Mouse (Mus musculus) limb, embryonic 10.5 days (tissue): ENCODE measurements at regions not wholly inside any gene's neighbourhood (a gene's known extent, or its start where the extent isn't known, plus 50 kb on each side); places are given as distances from the start of the nearest gene placed in this dataset.

ENCODE experiments used
- DNase-seq: peaks from one replicate; pipeline ENCODE4 v3.0.0-alpha.2; 2017; ENCODE audit warnings: low spot score
- H3K27ac ChIP-seq: fragments of 300-500 bp; sonication (generic); 2 replicates; pipeline ENCODE4 v1.5.1; 2016; ENCODE audit warnings: mild to moderate bottlenecking
- H3K27me3 ChIP-seq: fragments of 300-500 bp; sonication (generic); 2 replicates; pipeline ENCODE4 v1.6.1; 2016; ENCODE audit warnings: low read depth, mild to moderate bottlenecking; ENCODE audit not compliant: poor library complexity, severe bottlenecking
- H3K36me3 ChIP-seq: fragments of 300-500 bp; sonication (generic); 2 replicates; pipeline ENCODE4 v1.6.1; 2016; ENCODE audit warnings: mild to moderate bottlenecking, moderate library complexity
- H3K4me1 ChIP-seq: fragments of 300-500 bp; sonication (generic); 2 replicates; pipeline ENCODE4 v1.6.1; 2016
- H3K4me3 ChIP-seq: fragments of 300-500 bp; sonication (generic); 2 replicates; pipeline ENCODE4 v1.5.1; 2016; ENCODE audit warnings: mild to moderate bottlenecking, moderate library complexity
- H3K9me3 ChIP-seq: fragments of 300-500 bp; sonication (generic); replicated peaks from 2 replicates; pipeline ENCODE4 v1.6.1; 2016; ENCODE audit warnings: mild to moderate bottlenecking
- WGBS: fragments of 180-500 bp; shearing (Covaris S2); methylation state at CpG from one replicate; pipeline ENCODE4 v1.1.7; 2016; 5-methylcytosine and 5-hydroxymethylcytosine counted together

- Histone ChIP-seq H3K4me1 (no peaks in the 10 kb centered on the region), H3K9me3 (no peaks in the 10 kb centered on the region), H3K27me3 (no peaks in the 10 kb centered on the region), H3K27ac (no peak overlapping the region), H3K4me3 (no peak overlapping the region), H3K36me3 (no peaks in the 10 kb centered on the region)
- DNase-seq = no peak
- 83% methylated on average over 7 of the region's 7 CpGs for WGBS
Observed at GRCm38 (mm10) chr12:9915726-9916140, 345.8 kb downstream of the Osr1 start.

GRCm38 (mm10) chr12:9918026-9918425, 348.1 kb downstream of the Osr1 start:
- H3K4me1 ChIP-seq = no peaks in the 10 kb centered on the region
- no peaks in the 10 kb centered on the region for H3K27me3 ChIP-seq
- WGBS = 93% methylated on average over 4 of the region's 4 CpGs
- H3K9me3 ChIP-seq = no peaks in the 10 kb centered on the region
- no peaks in the 10 kb centered on the region for H3K36me3 ChIP-seq
- no peak overlapping the region for H3K4me3 ChIP-seq
- no peak overlapping the region for H3K27ac ChIP-seq
- no peak for DNase-seq

- Histone ChIP-seq H3K4me1 (no peaks in the 10 kb centered on the region), H3K27me3 (no peaks in the 10 kb centered on the region), H3K4me3 (no peak overlapping the region), H3K27ac (no peak overlapping the region), H3K36me3 (no peaks in the 10 kb centered on the region), H3K9me3 (no peaks in the 10 kb centered on the region)
- DNase-seq = no peak
- WGBS = 71% methylated on average over 3 of the region's 3 CpGs
Observed at GRCm38 (mm10) chr12:9919007-9919406, 349.1 kb downstream of the Osr1 start.

GRCm38 (mm10) chr12:9919433-9919832, 349.5 kb downstream of the Osr1 start:
- H3K27me3 ChIP-seq = no peaks in the 10 kb centered on the region
- H3K27ac ChIP-seq = no peak overlapping the region
- H3K36me3 ChIP-seq = no peaks in the 10 kb centered on the region
- DNase-seq = no peak
- H3K4me3 ChIP-seq = no peak overlapping the region
- WGBS = 81% methylated on average over 4 of the region's 4 CpGs
- no peaks in the 10 kb centered on the region for H3K9me3 ChIP-seq
- H3K4me1 ChIP-seq = no peaks in the 10 kb centered on the region

- no peak for DNase-seq
- Histone ChIP-seq H3K27me3 (no peaks in the 10 kb centered on the region), H3K36me3 (no peaks in the 10 kb centered on the region), H3K4me3 (no peak overlapping the region), H3K9me3 (no peaks in the 10 kb centered on the region), H3K4me1 (no peaks in the 10 kb centered on the region), H3K27ac (no peak overlapping the region)
- WGBS = 91% methylated on average over 2 of the region's 2 CpGs
Observed at GRCm38 (mm10) chr12:9920401-9920800, 350.5 kb downstream of the Osr1 start.

- 93% methylated on average over 2 of the region's 2 CpGs for WGBS
- no peak for DNase-seq
- H3K27ac ChIP-seq = no peak overlapping the region
Observed at GRCm38 (mm10) chr12:9921591-9922198, 351.8 kb downstream of the Osr1 start.

GRCm38 (mm10) chr12:9924561-9924960, 354.6 kb downstream of the Osr1 start:
- 86% methylated on average over 3 of the region's 3 CpGs for WGBS
- no peaks in the 10 kb centered on the region for H3K27me3 ChIP-seq

More at GRCm38 (mm10) chr12:9921591-9922198, 351.8 kb downstream of the Osr1 start:
- Histone ChIP-seq H3K4me1 (no peaks in the 10 kb centered on the region), H3K9me3 (no peaks in the 10 kb centered on the region), H3K36me3 (no peaks in the 10 kb centered on the region), H3K27me3 (no peaks in the 10 kb centered on the region), H3K4me3 (no peak overlapping the region)

GRCm38 (mm10) chr12:9934158-9934557, 364.2 kb downstream of the Osr1 start:
- DNase-seq = no peak
- no peak overlapping the region for H3K27ac ChIP-seq
- 90% methylated on average over 3 of the region's 3 CpGs for WGBS
- no peaks in the 10 kb centered on the region for H3K9me3 ChIP-seq
- H3K4me3 ChIP-seq = no peak overlapping the region
- no peaks in the 10 kb centered on the region for H3K36me3 ChIP-seq
- no peaks in the 10 kb centered on the region for H3K4me1 ChIP-seq
- H3K27me3 ChIP-seq = no peaks in the 10 kb centered on the region

More at GRCm38 (mm10) chr12:9924561-9924960, 354.6 kb downstream of the Osr1 start:
- H3K4me1 ChIP-seq = no peaks in the 10 kb centered on the region
- no peaks in the 10 kb centered on the region for H3K36me3 ChIP-seq
- no peak overlapping the region for H3K27ac ChIP-seq
- H3K9me3 ChIP-seq = no peaks in the 10 kb centered on the region
- H3K4me3 ChIP-seq = no peak overlapping the region
- DNase-seq = no peak

- WGBS = 56% methylated on average over 1 of the region's 1 CpGs
- Histone ChIP-seq H3K4me1 (peaks cover 7% of the 10 kb centered on the region), H3K9me3 (no peaks in the 10 kb centered on the region), H3K36me3 (no peaks in the 10 kb centered on the region), H3K27me3 (no peaks in the 10 kb centered on the region), H3K4me3 (no peak overlapping the region), H3K27ac (no peak overlapping the region)
- no peak for DNase-seq
Observed at GRCm38 (mm10) chr12:9941357-9941756, 371.4 kb downstream of the Osr1 start.

- no peaks in the 10 kb centered on the region for H3K9me3 ChIP-seq
- H3K27me3 ChIP-seq = no peaks in the 10 kb centered on the region
- H3K4me3 ChIP-seq = no peak overlapping the region
- WGBS = 89% methylated on average over 3 of the region's 3 CpGs
- no peak overlapping the region for H3K27ac ChIP-seq
- no peaks in the 10 kb centered on the region for H3K36me3 ChIP-seq
- peaks cover 7% of the 10 kb centered on the region for H3K4me1 ChIP-seq
- no peak for DNase-seq
Observed at GRCm38 (mm10) chr12:9941823-9942222, 371.9 kb downstream of the Osr1 start.

GRCm38 (mm10) chr12:9948784-9949183, 378.9 kb downstream of the Osr1 start:
- no peak for DNase-seq
- H3K9me3 ChIP-seq = no peaks in the 10 kb centered on the region
- H3K36me3 ChIP-seq = no peaks in the 10 kb centered on the region
- H3K4me3 ChIP-seq = no peak overlapping the region
- H3K4me1 ChIP-seq = 0 out of 2 replicates have a peak, but pooled peaks cover 3% of the 10 kb centered on the region
- WGBS = 79% methylated on average over 4 of the region's 4 CpGs
- no peaks in the 10 kb centered on the region for H3K27me3 ChIP-seq
- H3K27ac ChIP-seq = no peak overlapping the region

- DNase-seq = no peak
- 90% methylated on average over 2 of the region's 2 CpGs for WGBS
- no peak overlapping the region for H3K27ac ChIP-seq
- no peaks in the 10 kb centered on the region for H3K36me3 ChIP-seq
- H3K9me3 ChIP-seq = no peaks in the 10 kb centered on the region
- no peak overlapping the region for H3K4me3 ChIP-seq
- 0 out of 2 replicates have a peak, but pooled peaks cover 3% of the 10 kb centered on the region for H3K4me1 ChIP-seq
- no peaks in the 10 kb centered on the region for H3K27me3 ChIP-seq
Observed at GRCm38 (mm10) chr12:9952372-9952771, 382.5 kb downstream of the Osr1 start.

- H3K4me3 ChIP-seq = no peak overlapping the region
- 71% methylated on average over 6 of the region's 6 CpGs for WGBS
- H3K36me3 ChIP-seq = no peaks in the 10 kb centered on the region
- H3K4me1 ChIP-seq = no peaks in the 10 kb centered on the region
- no peak overlapping the region for H3K27ac ChIP-seq
- no peaks in the 10 kb centered on the region for H3K9me3 ChIP-seq
- no peak for DNase-seq
- no peaks in the 10 kb centered on the region for H3K27me3 ChIP-seq
Observed at GRCm38 (mm10) chr12:9954178-9954888, 384.4 kb downstream of the Osr1 start.
